Mouse (Mus musculus) effector memory CD4-positive, alpha-beta T cell, adult 7 months (primary cell): ENCODE data around the gene Apol10b. TPM values are rescaled to one million over a fixed set of nuclear protein-coding genes. Genes with fewer than 3 reads are reported as not detected.

ENCODE experiments used
- polyA plus RNA-seq: library from polyadenylated mRNA; unstranded; fragments of 100-300 nt; shearing (Covaris generic); gene quantifications from one replicate; pipeline ENCODE4 v1.2.1, GENCODE M21; 2017

Apol10b gene
- 2.8 TPM for polyA plus RNA-seq

DNA sequence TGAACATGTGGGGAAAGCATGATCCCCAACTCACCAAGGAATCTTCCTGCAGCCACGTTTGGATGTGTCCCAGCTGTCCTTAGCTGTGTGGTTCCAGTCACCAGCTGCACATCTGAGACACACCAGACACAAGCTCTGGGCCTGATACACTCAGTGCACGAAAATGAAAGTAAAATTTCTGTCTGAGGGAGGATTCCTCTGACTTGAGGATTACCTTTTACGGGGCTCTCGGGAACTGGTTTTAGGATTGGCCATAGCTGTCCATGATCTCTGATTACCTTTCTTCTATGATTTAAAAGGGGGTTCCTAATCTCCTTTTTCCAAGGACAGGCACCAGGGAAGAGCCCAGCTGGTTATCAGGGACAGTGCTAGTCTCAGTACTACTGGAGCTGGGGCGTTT lies at the start of gene Apol10b:
Apol10b (minus strand) TSS at position 165 of the 400 bp plus-strand sequence.

GRCm38 (mm10) chr15:77643176-77643575 lies 47.3 kb upstream of the Apol10b start, which contains the start of gene Apol11b:
Apol11b (minus strand) TSS chr15:77643286.

GRCm38 (mm10) chr15:77598958-77599357 lies 3.0 kb upstream of the Apol10b start, which contains the start of gene Gm36245:
Gm36245 (plus strand) TSS chr15:77599258.

GRCm38 (mm10) chr15:77561792-77562191 lies 34.1 kb downstream of the Apol10b start, which contains the start of gene 1700025B11Rik:
1700025B11Rik (minus strand) TSS chr15:77561892.

Other genes with a start within 250 kb of the Apol10b start
- not detected for gene Apol7a, start 197.0 kb downstream of the Apol10b start, polyA plus RNA-seq
- 0.90 TPM for gene Apol9a, start 185.0 kb downstream of the Apol10b start, polyA plus RNA-seq
- 4.7 TPM for gene Apol7b, start 148.6 kb downstream of the Apol10b start, polyA plus RNA-seq
- 0.61 TPM for gene Apol10a, start 119.1 kb downstream of the Apol10b start, polyA plus RNA-seq
- 0.22 TPM for gene Apol11a, start 87.9 kb downstream of the Apol10b start, polyA plus RNA-seq
- gene Apol7c, start 62.8 kb downstream of the Apol10b start, polyA plus RNA-seq: not detected
- not detected for gene 1700025B11Rik, start 34.2 kb downstream of the Apol10b start, polyA plus RNA-seq
- not detected for gene Gm36245, start 3.1 kb upstream of the Apol10b start, polyA plus RNA-seq
- 0.43 TPM for gene Apol11b, start 47.2 kb upstream of the Apol10b start, polyA plus RNA-seq
- gene Apol7e, start 102.7 kb upstream of the Apol10b start, polyA plus RNA-seq: 130 TPM
- not detected for gene Apol9b, start 132.9 kb upstream of the Apol10b start, polyA plus RNA-seq
- not detected for gene Apol8, start 160.9 kb upstream of the Apol10b start, polyA plus RNA-seq
- gene Myh9, start 246.1 kb upstream of the Apol10b start, polyA plus RNA-seq: 212 TPM